In the genomic region with DNA sequence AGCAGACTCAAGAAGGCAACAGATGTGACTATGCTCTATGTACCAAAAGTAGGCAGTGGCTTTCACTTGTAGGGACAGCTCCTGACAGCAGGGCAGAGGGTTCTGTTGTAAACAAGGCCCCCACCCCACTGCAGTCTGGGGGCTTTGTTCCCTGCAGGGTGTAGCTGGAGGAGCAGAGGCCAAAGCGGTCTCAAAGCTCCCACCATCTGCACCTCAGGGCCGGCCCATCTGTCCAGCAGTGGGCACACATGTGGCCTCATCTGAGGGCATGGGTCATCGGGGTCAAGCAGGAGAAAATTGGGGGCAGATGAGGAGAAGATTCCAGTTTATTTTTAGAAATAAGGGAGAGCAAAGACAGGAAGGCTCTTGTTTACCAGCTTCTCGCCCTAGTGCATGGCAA, we compare ENCODE assay signal across 41 mouse cellular contexts. TPM values are rescaled to one million over a fixed set of nuclear protein-coding genes. Genes with fewer than 3 reads are reported as not detected.
DNase-seq lines count a peak whose midpoint lies in the region; ATAC-seq lines count a peak whose summit lies in the region.
"Had no signal": no experiment of that assay in that cellular context is flagged by ENCODE, and none has a peak within 500 bp of the region (broad histone marks: within the 10 kb centered on the region; RNA-seq: fewer than 3 reads in every experiment).

No protein-coding gene starts in this region.

- no peak overlapping the region for H3K27ac ChIP-seq in forebrain, embryonic 12.5 days
- no peak overlapping the region for H3K27ac ChIP-seq in forebrain, embryonic 16.5 days (ENCODE audit: low read length)
- no peak overlapping the region for H3K27ac ChIP-seq in neural tube, embryonic 15.5 days (replicated peaks)
- H3K27ac ChIP-seq: embryonic facial prominence, embryonic 12.5 days; hindbrain, postnatal 0 days; intestine, embryonic 15.5 days; liver, embryonic 14.5 days; macrophage; midbrain, embryonic 12.5 days; stomach, postnatal 0 days had no signal

- H3K36me3 ChIP-seq in forebrain, embryonic 12.5 days (replicated peaks), result no peaks in the 10 kb centered on the region
- no peaks in the 10 kb centered on the region for H3K36me3 ChIP-seq in forebrain, embryonic 16.5 days (ENCODE audit: control insufficient read depth, insufficient read depth)
- no peaks in the 10 kb centered on the region for H3K36me3 ChIP-seq in neural tube, embryonic 15.5 days
- H3K36me3 ChIP-seq: embryonic facial prominence, embryonic 12.5 days; intestine, embryonic 15.5 days; midbrain, embryonic 12.5 days had no signal

- WGBS in forebrain, embryonic 12.5 days, result 52% methylated on average over 4 of the region's 4 CpGs
- 68% methylated on average over 4 of the region's 4 CpGs for WGBS in forebrain, embryonic 16.5 days
- 60% methylated on average over 4 of the region's 4 CpGs for WGBS in neural tube, embryonic 15.5 days

- 0 out of 2 replicates have a peak, but pooled peaks have one; percentile 39 for ATAC-seq in forebrain, embryonic 12.5 days (ENCODE audit: low FRiP score)
- no peak for ATAC-seq in forebrain, embryonic 16.5 days
- ATAC-seq in neural tube, embryonic 15.5 days (ENCODE audit: low FRiP score), result no peak
- ATAC-seq in megakaryocyte-erythroid progenitor cell, adult 5-6 weeks (replicated peaks; ENCODE audit: low FRiP score, low TSS enrichment, poor library complexity, severe bottlenecking), result no peak
- ATAC-seq: hindbrain, postnatal 0 days; intestine, embryonic 15.5 days; Patski had no signal

- H3K9me3 ChIP-seq in forebrain, embryonic 12.5 days, result no peaks in the 10 kb centered on the region
- H3K9me3 ChIP-seq in forebrain, embryonic 16.5 days (ENCODE audit: control insufficient read depth, low read length), result no peaks in the 10 kb centered on the region
- H3K9me3 ChIP-seq in neural tube, embryonic 15.5 days (replicated peaks), result no peaks in the 10 kb centered on the region
- H3K9me3 ChIP-seq: embryonic facial prominence, embryonic 12.5 days; intestine, embryonic 15.5 days; midbrain, embryonic 12.5 days had no signal

- DNase-seq in neural tube, embryonic 10.5 days (ENCODE audit: extremely low spot score, low spot score), result peak; percentile 59
- DNase-seq in mesoderm, embryonic 11.5 days (ENCODE audit: low read depth, low spot score), result peak; percentile 27
- DNase-seq in urinary bladder, postnatal 4 days (ENCODE audit: low spot score in 2 of 2), result no peak
- DNase-seq: adrenal gland, postnatal 10 days; cerebellum, adult 8-10 months; cerebellum, postnatal 25 days; gastrocnemius, postnatal 36 days; heart, adult 18-20 months; heart, postnatal 4 days; kidney, adult 2 months; kidney, postnatal 36 days; left cerebral cortex, postnatal 4 days; liver; lung, adult 2 months; lung, postnatal 10 days; right cerebral cortex, postnatal 4 days; thymus, adult 18-20 months; thymus, postnatal 25 days had no signal

- H3K4me2 ChIP-seq in forebrain, embryonic 12.5 days, result no peak overlapping the region
- no peak overlapping the region for H3K4me2 ChIP-seq in forebrain, embryonic 16.5 days (ENCODE audit: low read length)
- H3K4me2 ChIP-seq in neural tube, embryonic 15.5 days, result no peak overlapping the region
- H3K4me2 ChIP-seq: embryonic facial prominence, embryonic 12.5 days; heart, embryonic 11.5 days; intestine, embryonic 15.5 days; midbrain, embryonic 12.5 days had no signal

- peaks cover 3% of the 10 kb centered on the region; the same call in 1 of the 2 replicates for H3K4me1 ChIP-seq in forebrain, embryonic 12.5 days
- no peaks in the 10 kb centered on the region for H3K4me1 ChIP-seq in forebrain, embryonic 16.5 days (replicated peaks; ENCODE audit: control insufficient read depth, insufficient read depth, low read length)
- no peaks in the 10 kb centered on the region for H3K4me1 ChIP-seq in neural tube, embryonic 15.5 days
- H3K4me1 ChIP-seq: intestine, embryonic 15.5 days had no signal

- peaks cover 92% of the 10 kb centered on the region for H3K27me3 ChIP-seq in forebrain, embryonic 12.5 days
- peaks cover 4% of the 10 kb centered on the region for H3K27me3 ChIP-seq in forebrain, embryonic 16.5 days (replicated peaks; ENCODE audit: control insufficient read depth, insufficient read depth, low read length)
- H3K27me3 ChIP-seq in neural tube, embryonic 15.5 days (replicated peaks), result peaks cover 3% of the 10 kb centered on the region; the same call in 1 of the 2 replicates
- H3K27me3 ChIP-seq: intestine, embryonic 15.5 days; Patski had no signal

- no peak overlapping the region for H3K4me3 ChIP-seq in forebrain, embryonic 12.5 days (replicated peaks)
- H3K4me3 ChIP-seq in forebrain, embryonic 16.5 days (replicated peaks; ENCODE audit: low read length), result no peak overlapping the region
- H3K4me3 ChIP-seq in neural tube, embryonic 15.5 days (replicated peaks), result no peak overlapping the region
- H3K4me3 ChIP-seq: embryonic facial prominence, embryonic 12.5 days; intestine, embryonic 15.5 days; midbrain, embryonic 12.5 days had no signal

- H3K9ac ChIP-seq in forebrain, embryonic 12.5 days, result no peak overlapping the region
- no peak overlapping the region for H3K9ac ChIP-seq in forebrain, embryonic 16.5 days (replicated peaks; ENCODE audit: low read depth, low read length)
- H3K9ac ChIP-seq in neural tube, embryonic 15.5 days (replicated peaks), result no peak overlapping the region
- H3K9ac ChIP-seq: embryonic facial prominence, embryonic 12.5 days; intestine, embryonic 15.5 days; liver, embryonic 14.5 days; midbrain, embryonic 12.5 days had no signal

RNA-seq across cellular contexts. Expression of gene Gm12830, which starts 32.7 kb away (rescaled TPM):
- polyA plus RNA-seq in forebrain, embryonic 12.5 days (2016; fragmentation: Nextera tagmentation; extraction: Ambion mirVana), result 0.08 TPM in 1 of 2 replicates, not detected in the other
- polyA plus RNA-seq in forebrain, embryonic 16.5 days (2015; fragmentation: Nextera tagmentation; extraction: Ambion mirVana), result not detected in 2 replicates
- not detected in 2 replicates for polyA plus RNA-seq in neural tube, embryonic 15.5 days (2015; fragmentation: Nextera tagmentation; extraction: Ambion mirVana)
- total RNA-seq in megakaryocyte-erythroid progenitor cell, adult 5-6 weeks (2014; fragmentation: Nextera tagmentation), result not detected in 2 replicates
- not detected in 2 replicates for total RNA-seq in megakaryocyte-erythroid progenitor cell, adult 5-6 weeks (2017)
- total RNA-seq: adrenal gland, postnatal 10 days; gastrocnemius, adult 18-20 months; gastrocnemius, postnatal 36 days; heart, adult 18-20 months; heart, postnatal 4 days; hindbrain, postnatal 0 days; layer of hippocampus, adult 8-10 months; layer of hippocampus, postnatal 25 days; left cerebral cortex, adult 8-10 months; left cerebral cortex, postnatal 4 days; MEL; monocyte, adult 5-6 weeks; neutrophil, adult 5-6 weeks had no signal
- polyA plus RNA-seq: embryonic facial prominence, embryonic 12.5 days; forebrain, embryonic 11.5 days; heart, embryonic 11.5 days; heart, embryonic 16.5 days; hindbrain, postnatal 0 days; intestine, embryonic 15.5 days; kidney, adult 2 months; liver, embryonic 14.5 days; lung, adult 2 months; macrophage; midbrain, embryonic 12.5 days; Patski; spleen, adult 2 months; stomach, postnatal 0 days had no signal

Comparison
In these comparisons a context has a peak if more than half of its experiments do, and no peak if none do; other contexts are left out.
1. DNase-seq: peak in neural tube, embryonic 10.5 days (single experiment) and mesoderm, embryonic 11.5 days (single experiment); none in urinary bladder, postnatal 4 days (0 of 2).